In genomic region chr14:75168501-75168900, GRCm38 (mm10) we compare ENCODE assay signal across 18 mouse cellular contexts. TPM values are rescaled to one million over a fixed set of nuclear protein-coding genes. Genes with fewer than 3 reads are reported as not detected.
"Had no signal": no experiment of that assay in that cellular context is flagged by ENCODE, and none has a peak within 500 bp of the region (broad histone marks: within the 10 kb centered on the region; RNA-seq: fewer than 3 reads in every experiment).

No protein-coding gene starts in this region.

- H3K4me1 ChIP-seq: limb, embryonic 12.5 days; midbrain, embryonic 13.5 days had no signal

- DNase-seq: kidney, adult 8-10 months; kidney, postnatal 36 days; layer of hippocampus, adult 9-11 months; layer of hippocampus, postnatal 36 days; liver; liver, embryonic 13.5 days; liver, postnatal 0 days; thymus, postnatal 14 days had no signal

- H3K27ac ChIP-seq: kidney, postnatal 0 days; limb, embryonic 12.5 days; liver, embryonic 13.5 days; lung, embryonic 15.5 days; midbrain, embryonic 13.5 days; neural tube, embryonic 15.5 days; stomach, postnatal 0 days had no signal

- H3K36me3 ChIP-seq: limb, embryonic 12.5 days; liver, embryonic 13.5 days; lung, embryonic 15.5 days; midbrain, embryonic 13.5 days; neural tube, embryonic 15.5 days had no signal

- ATAC-seq: intestine, embryonic 16.5 days; liver, postnatal 0 days; midbrain, embryonic 13.5 days had no signal

- H3K4me3 ChIP-seq: limb, embryonic 12.5 days; liver, embryonic 13.5 days; lung, embryonic 15.5 days; midbrain, embryonic 13.5 days; myocyte; neural tube, embryonic 15.5 days had no signal

RNA-seq across cellular contexts. Expression of gene Lcp1, which starts 37.6 kb away (rescaled TPM):
- polyA plus RNA-seq: myocyte had no signal

RNA-seq across cellular contexts. Expression of gene Lrrc63, which starts 37.8 kb away (rescaled TPM):
- total RNA-seq: layer of hippocampus, adult 18-20 months; layer of hippocampus, postnatal 36 days; midbrain, postnatal 0 days had no signal
- polyA plus RNA-seq: kidney, postnatal 0 days; liver, embryonic 13.5 days; liver, postnatal 0 days; lung, embryonic 15.5 days; midbrain, postnatal 0 days; myocyte; neural tube, embryonic 15.5 days; stomach, postnatal 0 days had no signal
